Mouse (Mus musculus) CD4-positive, CD25-positive, alpha-beta regulatory T cell, adult 2 months (primary cell): ENCODE results near the gene Qrich2.
"Not testable (repeated sequence)": the region's sequence is repeated elsewhere in the genome, so short reads cannot be mapped to it uniquely, and the experiment has no call there.

Experiments used
- DNase-seq: peaks from one replicate; pipeline ENCODE4 v3.0.0-alpha.2; 2012; ENCODE audit warnings: low read depth, low spot score

Gene Qrich2

DNA sequence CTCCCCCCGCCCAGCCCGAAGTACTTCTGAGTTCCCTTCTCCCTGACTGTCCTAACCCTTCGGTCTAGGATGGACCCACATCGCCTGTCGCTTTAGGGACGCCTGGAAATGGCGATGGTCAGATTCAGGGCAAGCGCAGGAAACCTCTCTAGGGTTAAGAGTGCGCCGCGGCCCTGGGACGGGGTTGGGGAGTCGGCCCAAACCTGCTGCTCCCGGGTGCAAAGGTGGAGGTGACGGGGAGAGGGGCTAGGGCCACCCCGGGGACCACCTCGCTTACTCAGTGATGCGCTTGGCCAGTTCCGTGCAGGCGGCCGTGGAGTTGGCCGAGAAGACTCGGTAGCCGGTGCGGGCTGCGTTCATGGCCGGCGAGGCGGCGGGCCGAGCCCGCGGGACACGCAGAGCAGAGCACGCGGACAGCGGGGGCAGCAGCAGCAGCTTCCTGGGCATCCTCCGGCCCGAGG is 23.8 kb upstream of the Qrich2 start:
- peak; percentile 44 for DNase-seq

DNA sequence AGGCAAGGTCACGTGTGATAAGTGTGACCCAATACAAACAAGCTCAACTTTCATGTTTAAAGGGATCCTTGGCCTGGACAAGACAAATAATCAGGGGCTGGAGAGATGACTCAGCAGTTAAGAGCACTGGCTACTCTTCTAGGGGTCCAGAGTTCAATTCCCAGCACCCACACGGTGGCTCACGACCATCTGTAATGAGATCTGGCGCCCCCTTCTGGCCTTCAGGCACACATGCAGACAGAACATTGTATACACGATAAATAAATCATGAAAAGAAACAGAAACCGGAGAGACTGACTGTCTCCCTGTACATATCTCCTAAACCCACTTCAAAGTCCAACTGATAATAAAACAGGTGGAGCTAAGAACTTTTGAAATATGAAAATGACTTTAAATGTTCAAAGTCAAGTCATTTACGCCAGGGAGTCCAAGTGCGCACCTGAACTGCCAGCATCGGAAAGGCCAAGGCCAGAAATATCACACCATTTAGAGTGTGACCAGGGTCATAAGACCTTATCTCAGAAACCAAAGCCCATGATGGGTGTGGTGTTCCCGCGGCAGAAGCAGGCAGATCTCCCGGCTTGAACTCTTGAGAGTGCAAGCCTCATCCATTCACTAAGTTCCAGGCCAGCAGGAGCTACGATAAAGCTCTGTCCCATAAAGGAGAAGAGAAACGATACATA is 22.8 kb upstream of the Qrich2 start:
- DNase-seq, result peak; percentile 77

DNA sequence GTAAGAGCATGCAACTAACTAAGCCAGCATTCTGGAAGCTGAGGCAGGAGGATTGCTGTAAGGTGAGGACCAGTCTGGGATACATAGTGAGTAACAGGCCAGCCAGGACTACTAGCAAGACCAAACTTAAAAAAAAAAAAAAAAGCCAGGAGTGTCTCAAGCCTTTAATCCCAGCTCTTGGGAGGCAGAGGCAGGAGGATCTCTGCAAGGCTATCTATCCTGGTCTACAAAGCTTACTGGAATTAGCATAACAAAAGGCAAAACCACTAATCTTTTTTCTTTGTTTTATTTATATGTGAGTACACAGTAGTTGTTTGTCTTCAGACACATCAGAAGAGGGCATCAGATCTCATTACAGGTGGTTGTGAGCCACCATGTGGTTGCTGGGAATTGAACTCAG is 22.2 kb upstream of the Qrich2 start:
- DNase-seq, result no peak

DNA sequence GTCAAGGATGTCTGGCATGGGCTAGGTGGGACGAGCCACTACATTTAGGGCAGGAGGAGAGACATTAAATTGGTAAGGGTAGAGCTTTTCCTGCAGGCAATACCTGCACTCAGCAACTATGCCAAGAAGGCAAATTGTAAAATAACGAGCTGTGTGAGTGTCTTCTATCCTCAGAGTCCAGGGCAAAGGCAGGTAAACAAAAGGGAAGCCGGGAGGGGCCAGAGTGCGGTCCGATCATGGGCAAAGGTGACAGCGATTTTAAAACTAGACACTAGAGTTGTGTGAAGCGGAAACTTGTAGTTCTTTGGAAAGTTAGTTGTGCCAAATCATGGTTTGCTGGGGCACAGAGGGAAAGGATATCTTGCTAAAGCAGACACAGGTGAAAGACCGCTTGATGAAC is 18.2 kb upstream of the Qrich2 start:
- no peak for DNase-seq

DNA sequence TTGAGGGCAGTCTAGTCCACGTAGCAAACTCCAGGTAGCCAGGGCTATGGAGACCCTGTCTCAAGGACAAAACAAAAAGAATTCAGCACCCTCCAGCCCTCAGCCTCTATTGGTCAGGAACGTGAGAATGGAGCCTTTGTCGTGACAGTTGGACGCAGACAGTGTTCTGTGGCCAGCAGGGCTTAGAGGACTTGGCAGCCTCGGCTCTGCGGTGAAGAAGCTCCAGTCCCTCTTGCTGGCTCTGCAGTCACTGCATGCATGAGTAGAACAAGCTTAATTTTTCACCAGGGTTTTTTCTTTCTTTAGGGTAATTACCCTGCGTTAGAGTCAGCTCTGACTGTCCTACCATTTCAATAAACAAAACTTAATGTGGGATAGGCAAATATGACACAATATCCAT is 15.7 kb upstream of the Qrich2 start:
- no peak for DNase-seq

DNA sequence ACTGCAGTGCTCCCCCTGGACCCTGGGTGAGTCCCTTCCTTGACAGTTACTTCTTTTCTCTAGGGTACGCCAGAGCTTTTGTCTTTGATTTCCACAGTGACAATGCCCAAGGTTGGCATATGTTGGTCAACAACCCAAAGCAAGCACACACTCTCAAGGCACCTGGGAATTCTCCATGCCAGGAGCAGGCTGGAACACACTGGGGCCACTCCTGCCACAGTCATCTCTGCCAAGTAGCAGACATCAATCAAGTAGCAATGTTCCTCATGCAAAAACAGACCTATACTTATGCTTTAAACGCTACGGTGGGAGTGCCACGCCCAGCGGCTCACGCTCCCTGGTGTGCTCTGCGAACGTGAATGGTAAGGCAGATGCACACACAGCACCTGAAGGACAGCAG is 14.9 kb upstream of the Qrich2 start:
- no peak for DNase-seq

DNA sequence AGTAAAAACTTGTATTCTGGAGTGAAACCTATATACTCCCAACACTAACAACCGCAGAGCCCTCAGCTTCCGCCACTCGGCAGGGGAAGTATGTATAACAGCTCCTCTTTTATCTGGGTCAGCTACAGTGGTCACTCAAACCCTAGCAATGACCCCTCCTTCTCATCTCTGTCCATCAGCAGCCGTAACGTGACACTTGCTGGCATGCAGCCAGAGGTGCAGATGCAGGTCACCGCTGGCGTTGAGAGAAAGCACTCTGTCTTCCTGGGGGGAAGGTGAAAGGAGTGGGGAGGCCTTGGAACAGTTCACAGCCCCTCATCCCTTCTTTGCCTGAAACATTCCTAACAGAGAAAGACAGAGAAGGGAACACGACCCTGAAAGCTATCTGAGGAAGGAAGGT is 13.8 kb upstream of the Qrich2 start:
- DNase-seq, result no peak

DNA sequence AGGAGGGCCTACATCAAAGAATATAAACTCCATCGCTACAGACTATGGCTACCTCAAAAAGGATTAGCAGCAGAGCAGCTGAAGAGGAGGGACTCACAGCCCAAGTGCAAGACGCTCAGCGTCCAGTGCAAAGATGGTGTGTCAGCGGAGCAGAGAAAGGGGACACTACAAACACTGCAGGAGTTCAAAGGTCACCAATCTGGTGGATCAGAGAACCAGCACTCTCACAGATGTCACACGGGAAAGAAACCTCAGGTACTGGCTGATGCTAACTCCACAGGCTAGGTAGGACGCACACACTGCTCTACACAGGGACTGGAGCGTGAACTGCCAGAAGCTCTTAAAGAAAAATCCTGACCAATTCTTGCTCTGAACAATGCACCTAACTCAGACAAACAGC is 12.9 kb upstream of the Qrich2 start:
- no peak for DNase-seq

DNA sequence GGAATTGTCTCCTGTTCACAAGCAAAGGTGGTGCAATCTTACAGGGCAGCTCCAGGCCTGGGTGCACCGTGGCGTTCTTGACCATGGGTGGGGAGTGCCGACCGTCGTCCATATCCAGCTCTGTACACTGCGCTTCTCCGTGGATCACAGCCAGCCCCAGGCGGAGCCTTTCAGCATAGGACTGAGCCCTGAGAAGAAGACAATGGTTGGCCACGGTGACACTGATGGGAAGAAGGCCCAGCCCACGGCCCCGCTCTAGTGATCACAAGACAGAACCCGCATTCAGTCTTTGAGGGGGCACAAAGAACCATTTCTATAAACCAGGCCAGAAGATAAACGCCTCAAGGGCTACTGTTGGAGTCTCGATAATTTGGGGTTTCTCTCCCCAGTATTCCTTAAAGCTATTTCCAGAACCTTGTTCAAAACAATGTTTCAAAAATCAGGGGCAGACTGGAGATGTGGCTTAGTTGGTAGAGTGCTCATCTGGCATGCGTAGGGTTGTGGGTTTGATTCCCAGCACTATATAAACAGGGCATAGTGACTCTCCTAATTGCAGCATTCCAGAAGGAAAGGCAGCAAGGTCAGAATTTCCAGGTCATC is 11.2 kb upstream of the Qrich2 start:
- no peak for DNase-seq

DNA sequence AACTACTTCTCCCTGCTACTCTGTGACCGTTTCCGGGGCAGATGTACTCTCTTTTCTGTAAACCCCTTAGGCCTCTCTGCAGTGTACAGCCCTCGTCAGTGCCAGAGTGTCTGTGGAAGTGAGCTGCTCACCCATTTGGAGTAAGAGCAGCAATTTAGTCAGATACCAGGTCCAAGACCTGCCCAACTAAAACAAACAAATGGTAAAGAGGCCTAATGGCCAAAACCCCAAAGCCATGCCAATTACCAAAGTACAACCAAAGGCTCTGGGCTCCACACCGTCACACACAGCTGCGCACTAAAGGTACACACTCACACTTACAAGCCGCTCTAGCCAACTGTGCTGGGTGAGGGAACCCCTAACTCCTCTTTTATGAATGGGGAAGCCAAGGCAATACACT is 10.7 kb upstream of the Qrich2 start:
- no peak for DNase-seq

DNA sequence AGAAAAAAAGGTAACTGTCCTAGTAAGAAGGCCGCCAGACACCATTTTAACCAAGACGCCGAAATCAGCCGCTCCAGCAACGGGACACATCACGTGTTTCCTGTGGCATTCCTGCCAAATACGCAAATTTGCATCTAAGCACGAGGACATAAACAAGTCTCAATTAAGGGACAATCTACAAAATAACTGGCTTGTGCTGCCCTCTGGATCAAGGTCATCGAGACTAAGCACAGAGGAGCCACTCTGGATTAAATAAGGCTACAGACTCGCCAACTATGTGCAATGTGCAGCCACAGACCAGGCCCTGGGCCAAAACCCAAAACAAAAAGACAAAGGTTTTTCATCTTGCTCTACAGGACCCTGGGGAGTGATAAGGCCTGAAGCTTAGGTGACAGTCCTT is 10.0 kb upstream of the Qrich2 start:
- no peak for DNase-seq

DNA sequence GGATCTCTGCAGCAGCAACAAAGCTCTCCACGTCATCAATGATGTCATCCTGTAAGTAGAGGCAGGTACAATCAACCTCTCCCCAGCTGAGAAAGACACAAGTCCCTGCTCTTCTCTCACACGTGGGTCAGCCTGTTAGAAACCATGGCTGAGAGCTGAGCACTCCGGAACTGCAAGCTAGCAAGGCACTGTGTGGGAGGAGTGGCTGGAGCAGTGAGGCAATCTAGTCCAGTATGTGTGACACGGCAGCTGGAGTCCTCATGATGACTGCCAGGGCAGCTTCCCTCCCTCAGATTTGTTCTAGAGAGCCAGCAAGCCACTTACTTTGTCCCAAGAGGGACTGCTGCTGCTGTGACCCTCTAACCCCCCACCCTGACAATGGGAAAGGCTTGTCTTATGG is 6.2 kb upstream of the Qrich2 start:
- DNase-seq, result no peak

DNA sequence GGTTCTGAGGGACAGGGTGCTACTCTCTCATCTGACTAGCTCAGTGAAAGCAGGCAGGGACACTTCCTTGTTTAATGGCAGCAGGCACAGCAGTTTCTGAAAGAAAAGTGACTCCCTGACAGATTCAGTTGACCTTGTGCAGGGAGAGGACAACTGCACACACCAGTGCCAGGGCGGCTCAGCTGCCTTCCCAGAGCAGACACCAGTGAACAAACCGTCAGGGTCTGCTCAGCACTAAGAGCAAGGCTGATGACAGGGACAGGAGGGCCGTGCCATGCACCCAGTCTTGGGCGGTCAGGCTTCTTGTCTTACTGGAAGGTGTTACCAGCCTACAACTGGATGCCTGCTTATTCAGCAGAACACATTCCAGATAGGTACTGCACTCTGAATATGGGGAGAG is 4.9 kb upstream of the Qrich2 start:
- DNase-seq, result no peak

DNA sequence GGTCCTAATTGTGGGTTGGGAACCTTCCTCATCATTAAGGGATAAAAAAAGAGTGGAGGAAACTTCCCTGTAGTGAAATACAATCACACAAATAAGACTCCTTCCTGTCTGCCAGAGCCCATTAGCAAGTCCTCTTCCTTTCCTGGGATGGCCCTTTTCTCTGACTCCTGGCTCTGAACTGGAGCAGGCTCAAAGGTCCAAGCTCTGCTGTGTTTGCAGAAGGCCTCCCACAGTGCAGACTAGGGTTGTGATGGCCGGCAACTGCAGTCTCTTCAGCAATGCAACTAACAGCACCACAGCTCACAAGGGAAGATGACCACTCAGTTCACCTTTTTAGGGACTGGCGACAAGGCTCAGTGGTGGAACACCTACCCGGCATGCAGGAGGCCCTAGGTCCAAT is 4.2 kb upstream of the Qrich2 start:
- DNase-seq, result no peak

DNA sequence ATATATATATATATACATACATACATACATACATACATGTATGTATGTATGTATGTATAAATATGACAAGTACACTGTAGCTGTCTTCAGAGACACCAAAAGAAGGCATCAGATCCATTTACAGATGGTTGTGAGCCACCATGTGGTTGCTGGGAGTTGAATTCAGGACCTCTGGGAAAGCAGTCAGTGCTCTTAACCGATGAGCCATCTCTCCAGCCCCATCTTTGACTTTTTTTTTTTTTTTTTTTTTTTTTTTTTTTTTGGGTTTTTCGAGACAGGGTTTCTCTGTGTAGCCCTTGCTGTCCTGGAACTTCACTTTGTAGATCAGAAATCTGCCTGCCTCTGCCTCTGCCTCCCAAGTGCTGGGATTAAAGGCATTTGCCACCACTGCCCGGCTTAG is 2.3 kb upstream of the Qrich2 start:
- not testable (repeated sequence) for DNase-seq

DNA sequence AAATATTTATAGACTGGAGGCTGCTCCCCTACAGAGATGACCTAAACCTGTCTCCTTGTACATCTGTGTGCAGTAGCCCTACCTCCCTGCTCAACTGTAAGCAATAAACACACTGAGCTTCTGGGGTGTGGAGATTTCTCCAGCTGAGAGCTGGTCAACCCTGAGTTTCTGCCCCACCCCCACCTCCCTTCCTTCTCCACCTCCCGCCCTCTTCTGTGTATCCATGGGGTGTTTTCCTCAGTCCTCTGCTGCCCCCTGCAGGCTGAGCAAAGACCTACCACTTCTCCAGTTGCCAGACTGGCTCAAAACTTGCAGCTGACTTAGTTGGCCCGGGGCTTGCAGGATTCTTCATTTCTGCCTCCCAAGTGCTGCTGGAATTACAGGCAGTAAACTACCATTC is 2.2 kb downstream of the Qrich2 start:
- DNase-seq, result peak; percentile 86

DNA sequence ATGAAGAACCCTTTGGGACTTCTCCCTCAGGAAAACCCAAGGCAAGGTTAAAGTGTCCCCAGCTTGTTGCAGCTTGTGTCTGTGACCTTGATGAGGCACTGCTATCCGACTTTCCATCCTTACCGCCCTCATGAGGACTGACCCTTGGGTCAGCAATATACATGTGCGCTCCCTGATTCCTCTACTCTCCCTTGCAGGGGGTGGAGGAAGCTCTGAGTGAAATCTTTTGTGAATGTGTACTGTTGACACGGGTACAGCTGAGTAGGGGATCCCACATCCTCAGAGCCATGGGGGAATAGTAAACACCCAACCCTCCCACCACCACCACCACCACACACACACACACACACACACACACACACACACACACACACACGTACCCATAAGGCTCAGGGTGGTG is 2.7 kb downstream of the Qrich2 start:
- no peak for DNase-seq

DNA sequence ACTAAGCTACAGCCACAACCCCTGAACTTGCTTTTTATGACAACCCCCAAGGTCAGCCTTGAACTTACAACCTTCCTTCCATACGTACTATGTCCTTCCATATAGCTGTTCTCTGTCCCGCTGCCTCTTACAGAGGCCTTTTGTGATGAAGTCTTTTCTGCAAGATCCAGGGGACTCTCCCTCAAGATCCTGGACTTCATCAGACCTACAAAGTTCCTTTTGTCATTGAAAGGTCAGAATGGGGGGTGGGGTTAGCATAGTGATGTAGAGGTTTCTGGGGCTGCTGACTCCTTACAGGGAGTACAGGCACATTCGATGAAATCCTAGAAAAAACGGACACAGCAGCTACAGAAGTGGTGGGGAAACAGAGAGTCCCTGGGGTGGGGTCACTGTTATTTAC is 6.3 kb downstream of the Qrich2 start:
- DNase-seq, result no peak

DNA sequence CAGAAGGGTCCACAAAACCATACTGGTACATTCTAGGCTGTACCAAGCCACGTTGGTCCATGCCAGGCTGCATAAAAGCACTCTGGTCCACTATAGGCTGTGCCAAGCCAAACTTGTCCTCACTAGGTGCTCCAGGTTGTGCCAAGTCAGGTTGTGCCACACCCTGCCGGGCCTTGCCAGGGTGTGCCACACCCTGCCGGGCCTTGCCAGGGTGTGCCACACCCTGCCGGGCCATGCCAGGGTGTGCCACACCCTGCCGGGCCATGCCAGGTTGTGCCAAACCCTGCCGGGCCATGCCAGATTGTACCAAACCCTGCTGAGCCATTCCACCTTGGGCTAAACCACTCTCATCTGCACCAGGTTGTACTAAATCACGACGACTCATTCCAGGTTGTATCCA is 9.8 kb downstream of the Qrich2 start:
- no peak for DNase-seq

DNA sequence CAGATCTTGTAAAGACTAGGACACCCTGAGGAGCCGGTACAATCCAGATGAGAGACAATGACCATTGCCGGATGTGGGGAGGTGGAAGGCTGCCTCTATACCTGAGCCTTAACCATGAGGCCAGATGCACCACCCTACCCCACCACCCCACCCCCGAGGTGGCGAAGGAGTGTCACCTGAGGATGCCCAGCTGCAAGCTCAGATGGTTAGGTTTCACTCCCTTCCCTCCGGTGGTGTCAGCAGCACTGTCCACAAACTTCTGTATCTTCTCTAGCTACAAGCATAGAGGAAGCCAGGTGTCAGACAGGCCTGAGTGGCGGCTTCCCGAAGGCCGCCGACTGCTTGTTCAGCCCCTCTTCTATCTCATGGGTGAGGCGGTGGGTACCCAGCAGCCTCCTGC is 12.2 kb downstream of the Qrich2 start:
- no peak for DNase-seq

DNA sequence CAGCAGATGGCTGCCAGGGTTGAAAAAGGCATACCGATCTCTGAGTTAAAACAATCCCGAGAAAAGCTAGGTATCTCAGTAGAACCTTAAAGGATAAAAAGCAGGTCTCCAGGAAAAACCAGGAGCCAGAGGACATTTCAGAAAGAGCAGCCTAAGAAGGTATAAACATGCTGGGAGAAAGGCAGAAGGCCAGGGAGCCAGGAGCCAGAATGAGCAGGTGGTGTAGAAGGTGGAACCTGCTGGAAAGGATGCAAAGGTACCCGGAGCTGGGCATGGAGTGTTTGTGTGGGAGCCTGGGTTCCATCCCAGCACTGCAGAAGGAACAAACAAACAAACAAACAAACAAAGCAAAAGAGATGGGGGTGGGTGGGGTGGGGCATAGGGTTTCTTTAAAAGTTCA is 16.7 kb downstream of the Qrich2 start:
- DNase-seq, result no peak

DNA sequence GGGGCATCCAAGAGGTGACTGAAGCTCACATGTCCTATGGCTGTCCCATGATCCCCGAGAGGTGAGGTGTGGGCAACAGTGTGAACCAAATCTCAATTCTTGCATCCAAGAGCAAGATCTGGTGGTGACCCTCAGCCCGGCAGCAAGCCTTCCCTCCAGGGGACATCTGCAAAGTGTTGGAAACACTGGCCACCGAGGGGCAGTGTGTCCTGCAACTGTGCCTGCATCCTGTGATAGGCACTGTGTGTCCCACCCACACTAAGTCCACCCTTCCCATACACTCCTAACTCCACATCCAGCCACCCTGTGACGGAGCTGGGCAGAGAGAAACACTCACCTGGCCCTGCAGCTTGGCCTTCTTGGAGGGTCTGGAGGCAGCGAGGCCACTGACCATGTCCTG is 18.2 kb downstream of the Qrich2 start:
- DNase-seq, result no peak

DNA sequence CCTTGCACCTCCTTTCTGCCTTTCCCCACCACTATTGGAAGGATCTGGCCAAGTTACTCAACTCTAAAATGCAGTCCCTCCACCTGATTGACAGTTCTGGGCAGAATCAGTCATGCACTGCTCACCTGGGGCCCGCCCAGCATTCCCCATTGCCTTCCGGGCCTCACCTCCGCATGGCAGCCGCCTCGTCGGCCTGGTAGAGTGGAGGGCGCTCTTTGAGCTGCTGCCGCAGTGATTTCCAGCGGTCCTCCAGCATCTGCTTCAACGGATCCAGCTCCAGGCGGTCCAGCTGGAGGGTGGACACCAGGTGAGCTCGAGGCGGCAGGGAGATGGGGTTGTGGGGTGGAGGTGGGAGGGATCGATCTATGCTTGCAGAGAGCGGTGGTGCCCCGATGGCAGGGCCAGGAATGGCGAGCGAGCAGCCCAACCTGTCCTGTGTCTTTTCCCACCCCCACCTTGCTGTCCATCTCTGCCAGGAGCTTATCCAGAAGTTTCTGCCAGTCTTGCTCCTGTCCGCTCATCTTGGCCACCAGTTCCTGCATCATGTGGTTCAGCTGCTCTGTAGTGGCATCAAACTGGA is 19.6 kb downstream of the Qrich2 start:
- DNase-seq, result no peak
